Comparison of ENCODE assay signal across 8 mouse cellular contexts in genomic region chr1:180195703-180196381, GRCm38 (mm10). TPM values are rescaled to one million over a fixed set of nuclear protein-coding genes. Genes with fewer than 3 reads are reported as not detected.
A peak's percentile ranks its signal among the peaks of the same experiment; 100 is the strongest.
DNase-seq lines count a peak whose midpoint lies in the region; ATAC-seq and TF ChIP-seq lines count a peak whose summit lies in the region.

No protein-coding gene starts in this region.

- ATAC-seq in hindbrain, postnatal 0 days = peak; percentile 100
- ATAC-seq in megakaryocyte, adult 5-6 weeks (ENCODE audit: poor library complexity, severe bottlenecking) = peak; percentile 96

- H3K27ac ChIP-seq in hindbrain, postnatal 0 days = 0 out of 2 replicates have a peak overlapping the region, but pooled peaks have one; percentile 32
- H3K27ac ChIP-seq in left cerebral cortex, adult 2 months = peak overlapping the region; percentile 48

- H3K9ac ChIP-seq in hindbrain, postnatal 0 days (replicated peaks; ENCODE audit: low read length) = peak overlapping the region; percentile 43

- intact Hi-C loops in left cerebral cortex, adult 2 months (cut with DNase I) = no loop called here

- peak overlapping the region; percentile 67 for H3K4me3 ChIP-seq in hindbrain, postnatal 0 days (ENCODE audit: low read length)
- peak overlapping the region; percentile 69 for H3K4me3 ChIP-seq in left cerebral cortex, adult 2 months

- no peak for TF ChIP-seq CTCF in hindbrain, postnatal 0 days (IDR thresholded peaks at IDR 0.05; ENCODE audit: low read depth)
- TF ChIP-seq CTCF in left cerebral cortex, adult 2 months (IDR thresholded peaks at IDR 0.05) = no peak

- H3K4me1 ChIP-seq in hindbrain, postnatal 0 days (ENCODE audit: insufficient read depth, low read length) = 0 out of 2 replicates have a peak, but pooled peaks cover 7% of the 10 kb centered on the region

- no peaks in the 10 kb centered on the region for H3K36me3 ChIP-seq in hindbrain, postnatal 0 days (ENCODE audit: insufficient read depth, low read length)

- peak; percentile 93 for DNase-seq in WW6 (ENCODE audit: low read depth, low spot score)
- DNase-seq in cerebellum, postnatal 4 days (ENCODE audit: low spot score in 2 of 2) = peak; percentile 94
- DNase-seq in gastrocnemius, adult 18-20 months (ENCODE audit: low spot score) = peak; percentile 99
- DNase-seq in hindbrain, postnatal 0 days (ENCODE audit: low spot score) = peak; percentile 97
- DNase-seq in left cerebral cortex, adult 2 months (ENCODE audit: extremely low spot score in 1 of 2, low spot score in 2 of 2) = peak; percentile 97 to 98
- peak; percentile 98 to 99 for DNase-seq in right cerebral cortex, adult 2 months (ENCODE audit: low spot score in 2 of 2)
- peak; percentile 98 for DNase-seq in urinary bladder, postnatal 14 days (ENCODE audit: low spot score)

- peak overlapping the region; percentile 92 for H3K4me2 ChIP-seq in hindbrain, postnatal 0 days (ENCODE audit: low read depth, low read length)

- no peaks in the 10 kb centered on the region for H3K9me3 ChIP-seq in hindbrain, postnatal 0 days (ENCODE audit: low read length)

- under 1% methylated on average over 57 of the region's 57 CpGs for WGBS in hindbrain, postnatal 0 days

- H3K27me3 ChIP-seq in hindbrain, postnatal 0 days (ENCODE audit: insufficient read depth, low read length) = no peaks in the 10 kb centered on the region

RNA-seq across cellular contexts. Expression of gene Coq8a, which starts 3.6 kb away (rescaled TPM):
- 1,000 to 10,000 TPM; 1,142 to 1,473 TPM for total RNA-seq in gastrocnemius, adult 18-20 months (2021)
- 3.4 and 6.0 TPM in 2 replicates for total RNA-seq in hindbrain, postnatal 0 days (2014; rRNA removed)
- polyA plus RNA-seq in hindbrain, postnatal 0 days (2015; fragmentation: Nextera tagmentation; extraction: Ambion mirVana) = 9.2 and 12.2 TPM in 2 replicates
- 10 to 100 TPM; 44.0 to 50.0 TPM for total RNA-seq in left cerebral cortex, adult 2 months (2021)
- 1.5 and 2.4 TPM in 2 replicates for total RNA-seq in megakaryocyte, adult 5-6 weeks (2015)
- total RNA-seq in megakaryocyte, adult 5-6 weeks (2017) = 0.84 and 2.4 TPM in 2 replicates

Comparison
In these comparisons a context has a peak if more than half of its experiments do, and no peak if none do; other contexts are left out.
1. Peak in every context shown above with its lines: DNase-seq, ATAC-seq, H3K4me3 ChIP-seq and H3K27ac ChIP-seq.
2. RNA of gene Coq8a, which starts 3.6 kb away (total RNA-seq): 1,142 to 1,473 TPM in gastrocnemius, adult 18-20 months; 44.0 to 50.0 TPM in left cerebral cortex, adult 2 months, 3.4 to 6.0 TPM in hindbrain, postnatal 0 days and 0.84 to 2.4 TPM in megakaryocyte, adult 5-6 weeks; every median in the first group is over 10 times any median in the second.